Mouse (Mus musculus) adipocyte (in vitro differentiated cells): ENCODE results near the gene Ang5.
"Not testable (repeated sequence)": the region's sequence is repeated elsewhere in the genome, so short reads cannot be mapped to it uniquely, and the experiment has no call there.

ENCODE experiments used
- DNase-seq: peaks from one replicate; pipeline ENCODE4 v3.0.0-alpha.2; 2016; ENCODE audit warnings: low spot score

The Ang5 gene

GRCm38 (mm10) chr14:43956769-43957168 is at the start of gene Ang5:
Ang5 (plus strand) TSS chr14:43957069.
- DNase-seq = not testable (repeated sequence)

GRCm38 (mm10) chr14:43918214-43918613 is 38.7 kb upstream of the Ang5 start:
- not testable (repeated sequence) for DNase-seq

GRCm38 (mm10) chr14:43923459-43923858 is 33.4 kb upstream of the Ang5 start, which contains the start of gene Ear10:
Ear10 (minus strand) TSS chr14:43923559.
- not testable (repeated sequence) for DNase-seq

GRCm38 (mm10) chr14:43924688-43925403 is 32.0 kb upstream of the Ang5 start, which contains the start of gene Gm8113:
Gm8113 (plus strand) TSS chr14:43925390.
- not testable (repeated sequence) for DNase-seq

- DNase-seq = not testable (repeated sequence)
Measured at GRCm38 (mm10) chr14:43925404-43925950, 31.4 kb upstream of the Ang5 start.

- DNase-seq = peak; percentile 26
Measured at GRCm38 (mm10) chr14:43932991-43933390, 23.9 kb upstream of the Ang5 start.

- not testable (repeated sequence) for DNase-seq
Measured at GRCm38 (mm10) chr14:43933399-43933798, 23.5 kb upstream of the Ang5 start.

GRCm38 (mm10) chr14:43953382-43953781 is 3.5 kb upstream of the Ang5 start:
- not testable (repeated sequence) for DNase-seq

GRCm38 (mm10) chr14:43955074-43955473 is 1.8 kb upstream of the Ang5 start:
- not testable (repeated sequence) for DNase-seq

- DNase-seq = no peak
Measured at GRCm38 (mm10) chr14:43983454-43983853, 26.6 kb downstream of the Ang5 start.

GRCm38 (mm10) chr14:43983897-43984296 is 27.0 kb downstream of the Ang5 start:
- peak; percentile 65 for DNase-seq

- DNase-seq = no peak
Measured at GRCm38 (mm10) chr14:43986147-43986546, 29.3 kb downstream of the Ang5 start.

GRCm38 (mm10) chr14:43987404-43987803 is 30.5 kb downstream of the Ang5 start:
- peak; percentile 58 for DNase-seq

GRCm38 (mm10) chr14:43998455-43999000 is 41.7 kb downstream of the Ang5 start:
- not testable (repeated sequence) for DNase-seq

- no peak for DNase-seq
Measured at GRCm38 (mm10) chr14:44001600-44001999, 44.7 kb downstream of the Ang5 start.

- DNase-seq = no peak
Measured at GRCm38 (mm10) chr14:44002169-44002568, 45.3 kb downstream of the Ang5 start, which contains the start of gene Ang6. Ang6 (minus strand) TSS chr14:44002269.

GRCm38 (mm10) chr14:44008021-44008420 is 51.2 kb downstream of the Ang5 start:
- DNase-seq = not testable (repeated sequence)

GRCm38 (mm10) chr14:44009686-44010085 is 52.8 kb downstream of the Ang5 start:
- DNase-seq = not testable (repeated sequence)
